Mouse (Mus musculus) gastrocnemius, postnatal 25 days (tissue): ENCODE measurements at regions not wholly inside any gene's neighbourhood (a gene's known extent, or its start where the extent isn't known, plus 50 kb on each side); places are given as distances from the start of the nearest gene placed in this dataset.

ENCODE experiments used
- DNase-seq: peaks from one replicate; pipeline ENCODE4 v3.0.0; 2022

GRCm38 (mm10) chr3:99447361-99447760 lies 207.2 kb downstream of the Tbx15 start:
- no peak for DNase-seq

GRCm38 (mm10) chr3:99447813-99448212 lies 207.6 kb downstream of the Tbx15 start:
- no peak for DNase-seq

DNA sequence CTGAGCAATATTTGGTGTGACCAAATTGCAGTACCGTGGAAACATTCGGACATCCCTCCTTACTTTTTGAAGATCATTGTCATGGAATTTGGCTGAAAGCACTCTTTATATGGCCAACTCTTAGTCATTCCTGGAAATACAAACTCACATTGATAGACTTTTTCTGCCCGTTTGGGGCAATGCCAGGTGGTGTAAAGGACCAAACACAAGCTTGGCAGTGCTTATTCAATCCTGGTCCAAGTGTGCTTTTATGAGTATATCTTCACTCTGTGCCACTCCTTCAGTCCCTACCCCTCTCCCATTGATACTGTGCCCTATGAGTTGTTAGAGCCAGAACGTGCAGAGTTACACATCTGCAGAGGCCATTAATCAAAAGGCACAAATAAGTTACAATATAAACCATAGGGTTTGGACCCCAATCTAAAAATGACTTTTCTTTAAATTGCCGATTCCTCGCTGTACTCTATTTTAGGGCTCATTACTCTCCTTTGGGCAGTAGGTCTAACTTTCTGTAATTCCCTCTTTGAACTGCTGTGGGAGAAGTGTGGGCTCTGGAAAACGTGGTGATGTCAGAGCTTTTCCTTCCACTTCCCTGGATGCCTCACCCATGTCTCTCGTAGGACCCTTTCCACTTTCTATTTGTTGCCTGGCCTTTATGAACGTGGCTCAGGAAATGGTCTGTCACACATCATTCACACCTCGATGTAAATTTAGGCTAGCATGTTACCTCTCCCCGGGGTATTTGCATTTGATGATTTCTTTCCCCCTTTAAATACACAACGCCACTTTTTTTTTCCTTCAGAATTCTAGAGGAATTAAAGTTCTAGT lies 219.1 kb downstream of the Tbx15 start:
- DNase-seq, result no peak

GRCm38 (mm10) chr3:99499980-99500379 lies 259.8 kb downstream of the Tbx15 start:
- DNase-seq, result no peak

GRCm38 (mm10) chr3:99504772-99505171 lies 264.6 kb downstream of the Tbx15 start:
- no peak for DNase-seq

DNA sequence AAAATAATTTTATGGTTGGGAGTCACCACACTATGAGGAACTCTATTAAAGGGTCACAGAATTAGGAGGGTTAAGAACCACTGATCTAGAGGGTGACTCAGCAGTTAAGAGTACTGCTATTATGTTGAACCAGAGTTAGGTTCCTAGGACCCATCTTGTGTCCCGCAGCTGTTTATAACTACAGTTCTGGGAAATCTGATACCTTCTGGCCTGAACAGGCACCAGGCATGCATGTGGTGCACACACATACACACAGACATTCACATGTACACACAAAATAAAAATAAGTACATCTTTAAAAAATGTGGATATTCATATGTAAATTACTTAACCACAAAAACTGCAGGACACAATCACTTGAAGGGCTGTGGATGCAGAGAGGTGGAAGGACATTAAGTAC lies 272.1 kb downstream of the Tbx15 start:
- DNase-seq, result no peak

DNA sequence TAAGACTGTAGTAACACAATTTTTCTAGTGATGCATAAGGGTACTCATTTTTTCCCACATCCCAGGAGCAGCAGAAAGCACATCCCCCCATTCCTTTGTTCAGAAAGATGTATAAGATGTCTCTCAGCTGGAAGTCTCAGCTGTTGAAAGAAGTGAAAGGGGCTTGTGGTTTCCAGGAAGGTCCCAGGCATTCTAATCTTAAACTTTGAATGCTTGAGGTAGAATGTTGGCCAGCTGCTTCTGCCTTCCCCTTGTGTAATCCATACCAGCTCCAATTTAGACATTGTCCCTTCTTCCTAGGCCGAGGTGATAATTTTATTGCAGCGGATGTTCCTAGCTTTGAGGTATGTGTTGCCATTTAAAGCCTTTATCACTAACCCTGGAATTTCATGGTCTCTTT lies 272.8 kb downstream of the Tbx15 start:
- DNase-seq, result no peak

GRCm38 (mm10) chr3:99515751-99516150 lies 275.6 kb downstream of the Tbx15 start:
- DNase-seq, result no peak

DNA sequence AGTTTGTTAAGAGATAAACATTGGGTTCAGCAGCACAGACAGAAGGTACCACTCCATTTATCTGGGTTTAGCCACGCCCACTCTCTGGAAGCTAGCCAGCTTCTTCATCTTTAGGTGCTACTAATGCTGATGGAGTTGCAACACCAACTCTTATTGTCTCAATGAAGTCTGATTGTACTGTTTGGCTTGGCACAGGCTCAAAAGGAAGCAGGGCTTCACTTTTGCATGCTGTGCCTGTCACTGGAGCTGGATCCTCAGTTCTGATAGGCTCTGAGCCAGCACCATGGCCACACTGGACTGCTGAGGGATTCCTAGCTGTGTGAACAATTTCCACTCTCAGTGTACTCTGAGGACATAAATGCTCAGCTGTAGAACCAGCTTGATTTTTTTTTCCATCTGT lies 320.7 kb downstream of the Tbx15 start:
- DNase-seq, result no peak

- no peak for DNase-seq
Observed at GRCm38 (mm10) chr3:99573335-99573976, 311.8 kb upstream of the Spag17 start.

GRCm38 (mm10) chr3:99573977-99574373 lies 311.2 kb upstream of the Spag17 start:
- no peak for DNase-seq

DNA sequence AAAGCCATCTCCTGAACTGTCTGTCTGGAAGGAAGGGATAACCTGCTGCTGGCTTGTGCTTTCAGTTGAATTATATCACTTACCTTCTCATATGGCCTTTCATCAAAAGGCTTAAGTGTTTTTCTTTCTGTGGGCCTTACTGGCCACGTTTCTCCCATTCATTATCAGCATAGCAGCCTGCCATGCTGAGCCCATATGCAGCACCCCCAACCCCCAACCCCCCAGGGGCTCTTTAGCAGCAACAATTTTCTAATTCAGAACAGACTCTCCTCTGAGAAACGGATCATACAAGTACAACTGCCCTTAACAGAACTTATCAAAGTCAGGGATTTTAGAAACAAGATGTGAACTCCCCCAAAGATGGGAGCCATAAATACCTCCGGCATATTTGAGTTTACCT lies 282.5 kb upstream of the Spag17 start:
- DNase-seq, result no peak

DNA sequence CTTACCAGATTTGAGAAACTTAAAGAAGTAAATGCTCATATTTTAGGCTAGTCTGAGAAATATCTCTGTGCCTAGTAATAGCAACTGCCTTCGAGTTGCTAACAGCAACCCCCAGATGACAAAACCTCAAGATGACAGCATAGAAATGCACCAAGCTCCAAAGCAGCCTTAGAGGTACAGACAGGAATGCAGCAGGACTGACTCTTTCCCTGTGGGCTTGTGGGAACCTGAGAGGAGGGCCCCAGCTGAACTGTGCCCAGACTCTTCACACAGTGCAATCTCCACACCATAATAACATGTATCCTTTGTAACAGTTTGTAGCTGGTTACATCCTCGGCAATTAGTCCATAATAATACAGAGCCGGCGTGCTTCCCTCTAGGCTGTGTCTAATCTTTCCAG lies 252.9 kb upstream of the Spag17 start:
- DNase-seq, result no peak

DNA sequence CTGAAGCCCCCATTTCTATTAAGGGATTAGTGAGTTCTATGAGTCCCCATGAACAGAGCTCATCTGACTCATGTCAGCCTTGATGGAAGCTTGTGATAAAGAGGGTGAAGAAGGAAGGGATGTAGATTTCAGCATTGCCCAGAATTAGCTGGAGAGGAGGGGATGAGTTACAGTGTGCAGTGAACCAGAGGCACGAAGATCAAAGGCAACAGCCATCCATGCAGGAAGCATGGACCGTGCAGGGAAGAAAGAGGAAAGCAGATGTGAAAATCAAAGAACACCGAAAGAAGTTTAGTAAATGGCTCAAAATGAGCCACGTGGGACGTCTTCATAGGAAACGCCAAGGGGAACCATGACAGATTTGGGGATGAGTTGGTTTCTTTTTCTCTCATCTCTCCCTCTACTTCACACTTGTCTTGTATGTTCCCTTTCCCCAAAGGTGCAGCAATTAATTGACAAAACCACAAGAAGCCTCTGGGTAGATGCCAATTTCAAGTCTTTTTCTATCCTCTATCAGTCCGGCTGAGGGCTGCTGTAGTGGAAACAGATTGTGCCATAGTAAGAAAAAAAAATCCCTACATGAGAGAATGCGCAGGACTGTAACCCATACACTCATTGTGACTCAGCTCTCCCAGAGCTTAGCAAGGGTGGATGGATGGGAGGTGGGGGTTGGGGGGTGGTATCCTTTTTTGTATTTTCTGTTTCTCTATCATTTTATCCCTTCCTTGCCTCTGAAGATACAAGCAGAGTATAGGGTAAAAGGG lies 243.7 kb upstream of the Spag17 start:
- DNase-seq, result no peak

DNA sequence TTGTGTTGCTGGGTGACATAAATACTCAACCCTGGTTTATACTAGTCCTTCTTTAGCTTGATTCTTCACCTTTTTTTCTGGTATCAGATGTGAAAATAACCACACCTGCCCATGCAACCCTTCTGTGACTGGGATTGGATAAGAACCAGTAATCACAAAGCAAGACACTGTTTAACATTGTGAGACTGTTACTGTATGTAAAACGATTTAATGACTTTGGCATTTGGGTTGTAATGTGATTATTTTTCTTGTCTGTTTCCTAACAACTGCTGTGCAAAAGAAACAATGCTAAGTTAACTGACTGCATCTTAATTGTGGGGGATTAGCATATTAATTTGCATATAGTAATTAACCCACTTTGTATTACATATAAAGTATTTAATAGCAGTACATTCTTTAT lies 240.3 kb upstream of the Spag17 start:
- no peak for DNase-seq

DNA sequence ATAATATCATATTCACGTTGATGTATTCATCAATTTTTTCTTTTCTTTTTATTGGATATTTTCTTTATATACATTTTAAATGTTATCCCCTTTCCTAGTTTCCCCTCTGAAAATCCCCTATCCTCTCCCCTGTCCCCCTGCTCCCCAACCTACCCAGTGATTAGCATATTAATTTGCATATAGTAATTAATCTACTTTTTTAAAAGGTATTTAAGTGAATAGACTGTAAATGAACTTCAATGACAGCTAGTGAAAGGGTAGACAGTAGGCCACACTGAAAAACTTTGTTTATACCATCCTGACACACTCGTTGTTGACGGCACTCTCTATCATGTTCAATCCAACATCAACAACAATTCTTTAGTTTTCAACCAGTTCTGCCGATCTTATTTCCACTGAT lies 239.9 kb upstream of the Spag17 start:
- no peak for DNase-seq

GRCm38 (mm10) chr3:99657617-99658016 lies 227.6 kb upstream of the Spag17 start:
- no peak for DNase-seq

GRCm38 (mm10) chr3:99663783-99664182 lies 221.4 kb upstream of the Spag17 start:
- DNase-seq, result no peak

DNA sequence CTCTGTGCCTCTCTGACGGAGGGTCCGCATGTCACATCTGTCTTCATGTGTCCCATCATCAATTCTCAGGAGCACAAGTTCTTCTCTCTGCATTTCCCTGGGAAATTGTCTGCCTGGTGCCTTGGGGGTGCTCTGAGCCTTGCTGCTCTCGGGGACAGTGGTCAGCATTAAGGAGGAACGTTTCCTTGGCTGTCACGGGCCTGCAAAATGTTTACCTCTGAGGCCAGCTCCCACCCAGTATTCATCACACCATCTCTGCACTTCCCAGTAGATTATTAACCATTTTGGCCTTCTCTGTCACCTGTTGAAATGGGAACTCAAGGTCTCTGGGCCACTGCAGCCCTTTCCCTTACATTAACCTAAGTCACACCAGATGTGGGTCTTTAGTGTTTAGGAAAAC lies 219.8 kb upstream of the Spag17 start:
- no peak for DNase-seq

DNA sequence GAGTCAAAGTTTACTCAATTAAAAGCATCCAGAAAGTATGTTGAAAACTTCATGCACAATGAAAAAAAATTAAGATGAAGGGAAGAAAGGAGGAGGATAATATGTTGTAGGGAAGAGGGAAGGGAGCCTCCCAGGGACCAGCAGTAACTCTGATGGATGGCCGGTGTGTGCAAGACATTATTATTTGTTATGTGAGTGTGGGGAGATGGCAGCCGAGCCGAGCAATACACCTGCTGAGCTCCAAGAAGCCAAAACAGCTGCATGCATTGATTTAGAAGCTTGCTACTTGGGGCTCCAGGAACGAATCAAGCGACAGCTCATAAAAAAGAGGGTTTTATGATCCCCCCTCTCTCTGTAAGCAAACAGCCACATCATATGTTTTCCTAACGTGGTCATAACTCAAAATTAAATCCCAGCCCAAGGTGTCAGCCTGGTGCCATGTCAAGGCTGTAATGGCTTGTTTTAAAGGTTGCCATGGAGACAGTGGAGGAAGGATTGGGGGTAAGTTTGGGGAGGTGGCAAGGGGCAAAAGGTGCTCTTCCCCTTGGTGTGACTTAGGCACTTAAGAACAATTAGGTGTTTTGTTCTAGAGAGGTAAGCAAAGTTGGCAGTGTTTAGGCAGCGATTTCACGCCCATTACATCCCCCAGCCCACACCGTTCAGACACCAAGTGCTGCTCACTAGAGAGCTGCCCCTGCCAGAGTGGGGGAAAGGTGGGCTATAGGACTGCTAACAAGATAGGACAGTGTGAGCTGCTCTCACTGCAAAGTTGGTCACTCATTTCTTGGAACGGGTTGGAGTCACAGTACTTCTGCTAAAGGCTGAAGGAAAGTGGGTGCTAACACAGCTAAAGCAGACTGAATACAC lies 219.1 kb upstream of the Spag17 start:
- DNase-seq, result no peak

- DNase-seq, result no peak
Observed at GRCm38 (mm10) chr3:99674145-99674544, 211.1 kb upstream of the Spag17 start.

DNA sequence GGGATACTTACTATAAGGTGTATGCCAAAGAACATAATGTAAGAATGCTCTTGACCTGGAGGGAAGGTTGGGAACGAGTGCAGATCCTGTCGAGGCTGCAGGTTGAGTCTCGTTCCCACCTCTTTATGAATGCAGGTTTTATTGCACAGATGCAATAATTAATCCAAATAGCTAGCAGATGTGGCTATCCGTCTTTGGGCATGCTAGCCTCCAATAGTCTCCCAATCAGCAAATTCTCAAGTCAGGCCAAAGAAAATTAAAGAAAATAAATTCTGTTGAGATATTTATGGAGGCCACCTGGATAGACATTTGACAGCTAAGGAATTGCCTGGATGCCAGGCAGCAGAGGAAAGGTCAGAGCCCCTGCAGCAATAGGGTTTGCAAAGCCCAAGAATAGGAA lies 175.7 kb upstream of the Spag17 start:
- DNase-seq, result no peak
